Mouse (Mus musculus) liver, embryonic 14 days (tissue): ENCODE data around the gene Rassf4. TPM values are rescaled to one million over a fixed set of nuclear protein-coding genes. Genes with fewer than 3 reads are reported as not detected.

ENCODE experiments used
- polyA plus RNA-seq: library from polyadenylated mRNA; depleted of rRNA; stranded (reverse); fragments of >200 nt; gene quantifications from 2 replicates; pipeline ENCODE4 v1.2.3, GENCODE M21; 2012; rRNA removed

The Rassf4 gene
- polyA plus RNA-seq, result 1.5 and 2.5 TPM in 2 replicates

GRCm38 (mm10) chr6:116673471-116674282 lies at the start of gene Rassf4:
TSS of gene Rassf4 (minus strand) at chr6:116673952.

GRCm38 (mm10) chr6:116716666-116717065 lies 42.9 kb upstream of the Rassf4 start, which contains the start of gene Tmem72:
TSS of gene Tmem72 (minus strand) at chr6:116716913.

GRCm38 (mm10) chr6:116650406-116650805 lies 23.3 kb downstream of the Rassf4 start, which contains the start of gene Depp1:
TSS of gene Depp1 (plus strand) at chr6:116650609.

DNA sequence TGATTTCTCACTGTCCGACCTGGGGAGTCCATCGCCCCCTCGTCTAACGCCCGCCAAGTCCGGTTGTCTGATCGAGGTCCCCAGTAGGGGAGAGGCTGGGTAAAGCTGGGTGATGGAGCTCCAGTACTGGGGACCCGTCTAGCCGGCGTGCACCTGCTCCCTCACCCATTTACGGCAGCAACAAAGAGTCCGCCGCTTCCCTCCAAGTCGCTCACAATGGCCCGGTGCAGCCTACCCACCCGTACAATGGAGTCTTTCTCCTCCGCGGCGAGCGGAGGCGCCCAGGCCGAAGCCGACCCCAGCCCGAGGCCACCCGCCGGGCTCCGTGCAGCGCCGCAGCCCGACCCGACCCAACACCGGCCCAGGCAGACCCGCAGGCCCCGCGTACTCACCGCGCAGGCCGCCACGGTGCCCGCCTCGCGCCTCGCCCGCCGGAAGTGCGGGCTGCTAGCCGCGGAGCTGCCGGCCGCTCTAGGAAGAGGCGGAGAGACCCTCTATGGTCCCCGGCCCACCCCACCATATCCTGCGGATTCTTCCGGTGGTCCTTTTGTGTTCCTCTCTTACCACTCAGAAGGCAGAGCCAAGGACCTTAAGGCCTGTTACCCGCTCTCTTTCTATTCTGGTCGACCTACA lies 45.1 kb downstream of the Rassf4 start, which contains the start of gene Zfp422:
Gene Zfp422, minus strand, starts transcription at position 461 of the 633 bp plus-strand sequence.

DNA sequence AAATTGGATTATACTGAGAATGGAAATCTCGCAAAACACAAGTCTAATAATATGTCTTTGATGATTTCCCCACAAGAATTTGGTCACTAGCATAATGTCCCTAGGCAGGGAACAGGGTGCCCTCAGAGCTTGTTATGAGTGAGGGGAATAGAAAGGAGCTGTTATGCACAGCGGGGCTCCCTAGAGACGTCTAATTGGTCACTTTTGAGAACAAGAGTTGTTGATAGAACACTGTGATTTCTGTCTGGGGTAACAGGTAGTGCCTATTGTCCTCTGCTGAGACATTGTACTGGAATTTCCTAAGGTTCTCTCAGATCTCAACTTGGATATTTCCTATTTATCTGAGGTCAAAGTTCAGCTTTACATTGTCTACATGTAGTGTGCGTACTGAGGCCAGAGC lies 89.7 kb downstream of the Rassf4 start, which contains the start of gene Olfr215:
Gene Olfr215, minus strand, starts transcription at position 101 of the 400 bp plus-strand sequence.

Other genes with a start within 250 kb of the Rassf4 start
- gene Alox5, start 212.8 kb downstream of the Rassf4 start, polyA plus RNA-seq, result 1.1 and 1.5 TPM in 2 replicates
- not detected in 2 replicates for gene Olfr211, start 184.9 kb downstream of the Rassf4 start, polyA plus RNA-seq
- not detected in 2 replicates for gene Olfr212, start 167.4 kb downstream of the Rassf4 start, polyA plus RNA-seq
- gene Olfr213, start 135.5 kb downstream of the Rassf4 start, polyA plus RNA-seq, result not detected in 2 replicates
- 0.05 TPM in 2 replicates for gene Gm5580, start 122.8 kb downstream of the Rassf4 start, polyA plus RNA-seq
- gene Olfr214, start 119.7 kb downstream of the Rassf4 start, polyA plus RNA-seq, result not detected in 2 replicates
- not detected in 2 replicates for gene Olfr215, start 89.8 kb downstream of the Rassf4 start, polyA plus RNA-seq
- 10.5 and 11.3 TPM in 2 replicates for gene Zfp422, start 45.0 kb downstream of the Rassf4 start, polyA plus RNA-seq
- gene Depp1, start 23.3 kb downstream of the Rassf4 start, polyA plus RNA-seq, result 4.0 and 4.3 TPM in 2 replicates
- under 0.01 and 0.01 TPM in 2 replicates for gene Tmem72, start 43.0 kb upstream of the Rassf4 start, polyA plus RNA-seq